Mouse (Mus musculus) hindlimb bud, embryonic 11.5 days (tissue): ENCODE results near the gene Slc16a6.

ENCODE experiments used
- DNase-seq: peaks from one replicate; pipeline ENCODE4 v3.0.0-alpha.2; 2012; ENCODE audit warnings: low read depth, low spot score; ENCODE audit errors: extremely low spot score

Slc16a6 gene

GRCm38 (mm10) chr11:109417472-109418040 lies 55.8 kb downstream of the Slc16a6 start:
- DNase-seq, result no peak

- no peak for DNase-seq
These were observed 56.5 kb downstream of the Slc16a6 start for GRCm38 (mm10) chr11:109416709-109417420.

- DNase-seq, result no peak
These were observed 58.6 kb downstream of the Slc16a6 start for GRCm38 (mm10) chr11:109414802-109415201.

- no peak for DNase-seq
These were observed 59.8 kb downstream of the Slc16a6 start, which contains the start of gene 9930022D16Rik for GRCm38 (mm10) chr11:109413617-109414016. Gene 9930022D16Rik, plus strand, starts transcription at chr11:109413917.

DNA sequence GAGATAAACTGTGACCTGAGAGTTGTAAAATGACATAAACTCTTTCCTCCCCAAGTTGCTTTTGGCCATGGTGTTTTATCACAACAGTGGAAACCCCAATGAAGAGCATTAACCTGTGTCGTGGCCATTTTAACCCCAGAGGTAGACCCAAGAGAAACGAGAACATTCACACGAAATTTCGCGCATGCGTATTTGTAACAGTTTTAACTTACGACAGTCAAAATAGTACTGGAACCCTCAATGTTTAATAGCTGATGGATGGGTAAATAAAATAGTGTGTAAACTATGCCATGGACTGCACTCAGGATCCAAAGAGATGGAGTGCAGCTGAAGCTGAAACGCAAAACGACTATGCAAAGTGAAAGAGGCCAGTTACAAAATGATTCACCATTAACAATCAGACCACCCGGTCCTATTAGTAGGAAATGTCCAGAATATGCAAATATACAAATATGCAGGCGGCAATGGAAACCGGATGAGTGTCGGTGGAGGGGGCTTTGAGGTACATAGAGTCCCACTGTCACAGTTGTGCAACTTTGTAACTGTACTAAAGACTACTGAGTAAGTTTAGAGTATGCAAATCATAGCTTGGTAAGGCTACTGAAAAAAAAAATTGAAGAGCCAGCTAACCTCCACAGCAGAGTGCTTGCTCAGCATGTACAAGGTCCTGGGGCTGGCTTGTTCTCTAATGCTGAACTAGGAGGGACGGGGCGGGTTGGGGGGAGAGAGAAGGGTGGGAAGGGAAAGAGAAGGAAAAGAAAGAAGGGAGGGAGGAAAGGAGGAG lies 63.0 kb downstream of the Slc16a6 start:
- no peak for DNase-seq

GRCm38 (mm10) chr11:109406431-109406830 lies 67.0 kb downstream of the Slc16a6 start:
- DNase-seq, result no peak
